Mouse (Mus musculus) limb, embryonic 11.5 days (tissue): ENCODE results near the gene Zfp523. TPM values are rescaled to one million over a fixed set of nuclear protein-coding genes. Genes with fewer than 3 reads are reported as not detected.

Experiments
- ATAC-seq: fragments of 200-750 bp; cut with Nextera tagmentation; 2 replicates; pipeline ENCODE4 v1.8.0; 2017; ENCODE audit warnings: low read depth; ENCODE audit not compliant: insufficient number of reproducible peaks, low FRiP score, low TSS enrichment
- DNase-seq: peaks from one replicate; pipeline ENCODE4 v3.0.0-alpha.2; 2015; ENCODE audit warnings: low spot score
- H3K27ac ChIP-seq: fragments of 300-500 bp; sonication (generic); replicated peaks from 2 replicates; pipeline ENCODE4 v1.5.1; 2014; ENCODE audit warnings: low read depth, mild to moderate bottlenecking, low read length
- H3K27me3 ChIP-seq: fragments of 300-500 bp; sonication (generic); 2 replicates; pipeline ENCODE4 v1.6.1; 2014; ENCODE audit warnings: mild to moderate bottlenecking, low read length, mixed read lengths; ENCODE audit not compliant: control insufficient read depth, insufficient read depth
- H3K36me3 ChIP-seq: fragments of 300-500 bp; sonication (generic); 2 replicates; pipeline ENCODE4 v1.6.1; 2014; ENCODE audit warnings: mild to moderate bottlenecking, low read length, moderate library complexity, mixed read lengths; ENCODE audit not compliant: control insufficient read depth, insufficient read depth
- H3K4me1 ChIP-seq: fragments of 300-500 bp; sonication (generic); 2 replicates; pipeline ENCODE4 v1.6.1; 2014; ENCODE audit warnings: low read length, mixed read lengths; ENCODE audit not compliant: control insufficient read depth, insufficient read depth
- H3K4me2 ChIP-seq: fragments of 300-500 bp; sonication (generic); 2 replicates; pipeline ENCODE4 v1.6.1; 2014; ENCODE audit warnings: low read depth, mild to moderate bottlenecking, moderate library complexity; ENCODE audit not compliant: severe bottlenecking
- H3K4me3 ChIP-seq: fragments of 300-500 bp; sonication (generic); 2 replicates; pipeline ENCODE4 v1.5.1; 2014; ENCODE audit warnings: low read depth, low read length
- H3K9ac ChIP-seq: fragments of 300-500 bp; sonication (generic); 2 replicates; pipeline ENCODE4 v1.6.1; 2014; ENCODE audit warnings: mild to moderate bottlenecking, low read length
- H3K9me3 ChIP-seq: fragments of 300-500 bp; sonication (generic); 2 replicates; pipeline ENCODE4 v1.6.1; 2016; ENCODE audit warnings: low read length; ENCODE audit not compliant: control insufficient read depth
- WGBS: fragments of 180-500 bp; shearing (Covaris S2); extraction: QIAGEN DNeasy Blood & Tissue Kit; methylation state at CpG from one replicate; pipeline ENCODE4 v1.1.7; 2014; 5-methylcytosine and 5-hydroxymethylcytosine counted together
- polyA plus RNA-seq: library from polyadenylated mRNA; unstranded; fragments of >200 nt; fragmentation: Nextera tagmentation; extraction: Ambion mirVana; gene quantifications from 2 replicates; pipeline ENCODE4 v1.2.1, GENCODE M21; 2014

Gene Zfp523
- polyA plus RNA-seq, 1 experiment from 2014 or later, result 34.0 TPM

GRCm38 (mm10) chr17:28148288-28148687, 28.6 kb upstream of the Zfp523 start:
- Histone ChIP-seq H3K27ac (no peak overlapping the region), H3K4me2 (no peak overlapping the region), H3K36me3 (no peaks in the 10 kb centered on the region), H3K4me1 (peaks cover 43% of the 10 kb centered on the region), H3K27me3 (no peaks in the 10 kb centered on the region), H3K4me3 (no peak overlapping the region), H3K9me3 (no peaks in the 10 kb centered on the region), H3K9ac (no peak overlapping the region)
- 71% methylated on average over 3 of the region's 3 CpGs for WGBS
- ATAC-seq (no peak), DNase-seq (no peak)

DNA sequence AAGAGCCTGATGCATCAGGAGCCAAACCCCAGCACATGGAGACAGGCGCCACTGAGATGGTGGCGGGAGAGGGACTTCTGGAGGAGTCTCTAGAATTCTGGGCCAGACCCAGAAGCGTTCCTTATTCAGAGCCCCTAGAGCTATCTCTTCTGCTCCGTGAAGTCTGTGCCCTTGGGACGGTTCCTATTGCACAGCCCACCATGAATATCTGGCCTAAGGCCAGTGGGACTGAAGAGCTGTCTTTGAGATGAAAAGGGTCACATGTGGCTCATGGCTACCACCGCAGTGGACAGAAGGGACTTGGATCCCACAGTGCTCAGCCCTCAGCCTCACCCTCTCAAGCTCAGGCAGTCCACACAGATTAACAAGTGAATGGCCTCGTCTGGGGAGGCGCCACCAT, 27.2 kb upstream of the Zfp523 start:
- no peaks in the 10 kb centered on the region for H3K27me3 ChIP-seq

GRCm38 (mm10) chr17:28150456-28150855, 26.5 kb upstream of the Zfp523 start:
- Histone ChIP-seq H3K9ac (no peak overlapping the region), H3K9me3 (no peaks in the 10 kb centered on the region), H3K36me3 (no peaks in the 10 kb centered on the region), H3K4me1 (peaks cover 27% of the 10 kb centered on the region), H3K4me2 (no peak overlapping the region), H3K27ac (no peak overlapping the region), H3K27me3 (no peaks in the 10 kb centered on the region), H3K4me3 (no peak overlapping the region)
- no peak for ATAC-seq
- no peak for DNase-seq
- WGBS, result 80% methylated on average over 12 of the region's 12 CpGs

More for the DNA sequence above, 27.2 kb upstream of the Zfp523 start:
- ATAC-seq, result no peak
- Histone ChIP-seq H3K9ac (no peak overlapping the region), H3K4me3 (no peak overlapping the region), H3K4me1 (peaks cover 33% of the 10 kb centered on the region), H3K9me3 (no peaks in the 10 kb centered on the region), H3K27ac (0 out of 2 replicates have a peak overlapping the region, but pooled peaks have one; percentile 12), H3K4me2 (no peak overlapping the region), H3K36me3 (no peaks in the 10 kb centered on the region)
- 77% methylated on average over 8 of the region's 8 CpGs for WGBS
- no peak for DNase-seq

DNA sequence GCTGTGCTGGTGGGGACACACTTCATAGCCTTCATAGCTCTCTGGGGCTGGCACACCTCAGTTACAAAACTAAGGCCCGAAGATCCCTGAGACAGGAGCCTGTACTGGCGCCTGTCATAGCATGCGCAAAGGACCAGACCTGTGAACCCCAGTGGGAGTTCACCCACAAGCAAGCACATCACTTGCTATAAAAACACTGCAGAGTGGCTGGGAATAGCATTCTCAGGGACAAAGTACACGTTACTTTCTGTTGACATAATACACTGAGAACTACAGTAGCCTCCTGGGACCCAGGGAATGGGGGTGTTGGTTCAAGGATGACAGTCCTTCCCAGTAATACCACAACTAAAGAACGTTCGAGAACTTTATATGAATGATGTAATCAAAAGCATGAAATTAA, 23.8 kb upstream of the Zfp523 start:
- H3K27me3 ChIP-seq, result no peaks in the 10 kb centered on the region
- peaks cover 15% of the 10 kb centered on the region for H3K4me1 ChIP-seq
- no peak overlapping the region for H3K9ac ChIP-seq
- no peak overlapping the region for H3K4me2 ChIP-seq
- no peaks in the 10 kb centered on the region for H3K9me3 ChIP-seq
- no peak overlapping the region for H3K27ac ChIP-seq
- no peaks in the 10 kb centered on the region for H3K36me3 ChIP-seq
- no peak for DNase-seq
- H3K4me3 ChIP-seq, result no peak overlapping the region
- no peak; the same call in 1 of the 2 replicates for ATAC-seq
- WGBS, result 87% methylated on average over 6 of the region's 6 CpGs

GRCm38 (mm10) chr17:28154970-28155369, 22.0 kb upstream of the Zfp523 start:
- Histone ChIP-seq H3K4me2 (no peak overlapping the region), H3K27me3 (no peaks in the 10 kb centered on the region), H3K4me1 (peaks cover 27% of the 10 kb centered on the region), H3K9ac (no peak overlapping the region), H3K4me3 (no peak overlapping the region), H3K36me3 (no peaks in the 10 kb centered on the region), H3K9me3 (no peaks in the 10 kb centered on the region), H3K27ac (no peak overlapping the region)
- no peak for ATAC-seq
- no peak for DNase-seq
- WGBS, result 87% methylated on average over 8 of the region's 8 CpGs

DNA sequence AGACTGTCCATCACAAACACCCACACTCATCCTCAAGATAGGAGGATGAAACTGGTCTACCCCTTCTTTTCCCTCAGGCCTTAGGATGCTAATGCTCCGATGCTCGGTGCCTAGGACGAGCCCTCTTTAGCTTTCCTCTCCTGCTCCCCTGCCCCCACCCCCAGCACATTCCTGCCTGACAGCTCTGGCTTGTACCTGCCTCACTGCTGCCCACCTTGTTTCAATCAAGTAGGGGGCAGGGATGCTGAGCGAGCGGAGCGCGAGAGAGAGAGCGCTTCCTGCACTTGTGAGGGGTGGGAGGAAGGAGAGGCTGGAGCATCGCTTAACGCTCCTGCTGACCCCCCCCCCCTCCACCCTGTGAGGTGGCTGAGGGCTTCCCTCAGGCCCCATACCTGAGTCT, 16.6 kb upstream of the Zfp523 start:
- Histone ChIP-seq H3K36me3 (peaks cover 2% of the 10 kb centered on the region; the same call in 1 of the 2 replicates), H3K27me3 (no peaks in the 10 kb centered on the region), H3K9me3 (no peaks in the 10 kb centered on the region), H3K9ac (no peak overlapping the region), H3K4me1 (peaks cover 47% of the 10 kb centered on the region), H3K27ac (peak overlapping the region; percentile 57; the same call in 1 of the 2 replicates), H3K4me3 (no peak overlapping the region), H3K4me2 (peak overlapping the region; percentile 30)
- DNase-seq, result peak; percentile 86
- peak; percentile 55; the same call in 1 of the 2 replicates for ATAC-seq
- 9% methylated on average over 10 of the region's 10 CpGs for WGBS

DNA sequence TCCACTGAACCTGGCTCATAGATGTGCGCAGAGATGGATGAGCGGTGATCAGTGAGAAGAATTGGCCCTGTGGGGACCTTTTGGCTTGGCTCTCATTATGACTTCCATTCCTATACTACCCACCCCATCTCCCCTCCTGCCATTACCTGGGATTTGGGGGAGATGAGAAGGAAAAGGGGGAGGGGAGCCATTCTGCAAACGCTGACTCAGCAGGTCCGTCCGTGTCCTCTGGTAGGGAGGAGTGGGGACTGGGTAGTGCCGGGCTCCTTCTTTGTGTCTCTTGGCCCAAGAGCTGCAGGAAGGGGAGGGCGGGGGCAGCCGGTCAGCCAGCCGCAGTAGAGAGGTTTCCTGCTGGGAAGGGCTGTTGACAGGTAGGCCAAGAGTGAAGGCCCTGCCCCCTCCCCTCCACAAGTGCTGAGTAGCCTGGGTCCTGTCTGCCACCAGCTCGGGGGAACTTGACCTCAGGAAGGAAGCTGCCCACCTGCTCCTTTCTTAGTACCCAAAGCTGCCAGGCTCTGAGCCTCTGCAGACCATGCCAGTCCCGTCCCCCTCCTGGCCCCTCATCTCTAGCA, 15.5 kb upstream of the Zfp523 start:
- Histone ChIP-seq H3K27ac (no peak overlapping the region; the same call in 1 of the 2 replicates), H3K27me3 (no peaks in the 10 kb centered on the region), H3K9ac (no peak overlapping the region), H3K4me3 (no peak overlapping the region), H3K9me3 (no peaks in the 10 kb centered on the region), H3K36me3 (peaks cover 2% of the 10 kb centered on the region; the same call in 1 of the 2 replicates), H3K4me1 (peaks cover 47% of the 10 kb centered on the region), H3K4me2 (peak overlapping the region; percentile 30)
- peak; percentile 52 for DNase-seq
- WGBS, result 22% methylated on average over 11 of the region's 11 CpGs
- ATAC-seq, result no peak

- whole genome bisulfite sequencing, result 13% methylated on average over 6 of the region's 6 CpGs
- Histone ChIP-seq H3K36me3 (peaks cover 2% of the 10 kb centered on the region; the same call in 1 of the 2 replicates), H3K4me3 (no peak overlapping the region), H3K9ac (no peak overlapping the region), H3K27me3 (no peaks in the 10 kb centered on the region), H3K27ac (no peak overlapping the region), H3K9me3 (no peaks in the 10 kb centered on the region), H3K4me2 (no peak overlapping the region), H3K4me1 (peaks cover 33% of the 10 kb centered on the region)
- ATAC-seq (no peak), DNase-seq (peak; percentile 92)
These were observed 13.3 kb upstream of the Zfp523 start for GRCm38 (mm10) chr17:28163666-28164065.
